Mouse (Mus musculus) forebrain, embryonic 13.5 days (tissue): Measurements from ENCODE around the gene Slc30a9. TPM values are rescaled to one million over a fixed set of nuclear protein-coding genes. Genes with fewer than 3 reads are reported as not detected.

Source experiments
- ATAC-seq: fragments of 200-750 bp; cut with Nextera tagmentation; 2 replicates; pipeline ENCODE4 v1.8.0; 2017
- H3K27ac ChIP-seq: fragments of 300-500 bp; sonication (generic); 2 replicates; pipeline ENCODE4 v1.5.1; 2015; ENCODE audit warnings: inconsistent platforms, mild to moderate bottlenecking, moderate library complexity
- H3K27me3 ChIP-seq: fragments of 300-500 bp; sonication (generic); 2 replicates; pipeline ENCODE4 v1.6.1; 2015; ENCODE audit warnings: mild to moderate bottlenecking, inconsistent platforms
- H3K36me3 ChIP-seq: fragments of 300-500 bp; sonication (generic); 2 replicates; pipeline ENCODE4 v1.6.1; 2015; ENCODE audit warnings: mild to moderate bottlenecking, inconsistent platforms; ENCODE audit not compliant: poor library complexity, severe bottlenecking
- H3K4me1 ChIP-seq: fragments of 300-500 bp; sonication (generic); 2 replicates; pipeline ENCODE4 v1.6.1; 2015; ENCODE audit warnings: inconsistent platforms
- H3K4me2 ChIP-seq: fragments of 300-500 bp; sonication (generic); 2 replicates; pipeline ENCODE4 v1.6.1; 2015; ENCODE audit warnings: inconsistent platforms, mild to moderate bottlenecking, moderate library complexity
- H3K4me3 ChIP-seq: fragments of 300-500 bp; sonication (generic); 2 replicates; pipeline ENCODE4 v1.5.1; 2015; ENCODE audit warnings: mild to moderate bottlenecking, inconsistent platforms
- H3K9ac ChIP-seq: fragments of 300-500 bp; sonication (generic); 2 replicates; pipeline ENCODE4 v1.6.1; 2015; ENCODE audit warnings: mild to moderate bottlenecking, inconsistent platforms
- H3K9me3 ChIP-seq: fragments of 300-500 bp; sonication (generic); replicated peaks from 2 replicates; pipeline ENCODE4 v1.6.1; 2016; ENCODE audit warnings: inconsistent platforms
- WGBS: fragments of 180-500 bp; shearing (Covaris S2); methylation state at CpG from one replicate; pipeline ENCODE4 v1.1.7; 2015; 5-methylcytosine and 5-hydroxymethylcytosine counted together
- polyA plus RNA-seq: library from polyadenylated mRNA; unstranded; fragments of >200 nt; fragmentation: Nextera tagmentation; extraction: Ambion mirVana; gene quantifications from 2 replicates; pipeline ENCODE4 v1.2.1, GENCODE M21; 2015

Gene Slc30a9
- polyA plus RNA-seq, 1 experiment from 2014 or later = 131 TPM

DNA sequence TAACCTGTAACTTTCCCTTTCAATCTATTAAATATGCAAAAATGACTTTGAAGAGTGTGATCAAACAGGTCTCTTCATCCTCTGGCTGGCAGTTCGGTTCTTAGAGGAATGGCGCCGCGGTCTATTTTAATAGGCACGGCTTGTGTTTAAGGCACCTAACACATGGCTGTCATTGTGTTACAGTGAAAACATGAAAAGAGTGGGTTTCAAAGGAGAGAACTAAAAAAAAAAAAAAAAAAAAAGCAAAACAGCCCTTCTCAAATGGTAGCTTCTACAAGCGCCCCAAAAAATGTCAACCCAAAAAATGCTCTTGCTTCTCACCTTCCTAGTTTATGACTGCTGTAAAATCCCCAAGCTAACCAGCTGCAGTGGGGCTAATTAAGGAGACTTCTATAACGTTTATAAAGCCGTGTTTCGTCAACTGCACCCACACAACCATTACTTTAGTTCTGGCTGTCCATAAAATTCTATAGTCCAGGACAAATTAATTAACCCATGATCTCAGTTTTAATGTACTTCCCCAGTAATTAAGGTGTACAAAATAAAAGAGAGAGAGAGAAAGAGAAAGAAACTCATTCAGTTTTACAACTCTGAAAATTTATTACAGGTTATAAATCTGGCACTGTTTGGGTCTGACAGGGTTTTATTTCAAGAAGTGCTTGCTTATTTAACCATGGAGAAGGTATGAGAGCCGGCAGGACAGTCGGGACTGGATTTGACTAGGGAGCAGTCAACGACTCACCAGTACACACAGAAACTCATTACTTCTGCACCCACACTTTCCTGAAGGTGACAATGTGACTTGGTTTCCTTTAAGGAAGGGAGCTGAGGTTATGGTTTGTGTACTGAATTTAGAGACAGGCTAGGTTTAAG lies 94.1 kb downstream of the Slc30a9 start:
- peak overlapping the region; percentile 53 for H3K4me2 ChIP-seq
- H3K9ac ChIP-seq = no peak overlapping the region
- 36% methylated on average over 12 of the region's 12 CpGs for WGBS
- no peaks in the 10 kb centered on the region for H3K27me3 ChIP-seq
- H3K4me1 ChIP-seq = peaks cover 14% of the 10 kb centered on the region
- no peak overlapping the region for H3K27ac ChIP-seq
- peak; percentile 57 for ATAC-seq
- no peak overlapping the region for H3K4me3 ChIP-seq
- H3K36me3 ChIP-seq = peaks cover 19% of the 10 kb centered on the region
- no peaks in the 10 kb centered on the region for H3K9me3 ChIP-seq

DNA sequence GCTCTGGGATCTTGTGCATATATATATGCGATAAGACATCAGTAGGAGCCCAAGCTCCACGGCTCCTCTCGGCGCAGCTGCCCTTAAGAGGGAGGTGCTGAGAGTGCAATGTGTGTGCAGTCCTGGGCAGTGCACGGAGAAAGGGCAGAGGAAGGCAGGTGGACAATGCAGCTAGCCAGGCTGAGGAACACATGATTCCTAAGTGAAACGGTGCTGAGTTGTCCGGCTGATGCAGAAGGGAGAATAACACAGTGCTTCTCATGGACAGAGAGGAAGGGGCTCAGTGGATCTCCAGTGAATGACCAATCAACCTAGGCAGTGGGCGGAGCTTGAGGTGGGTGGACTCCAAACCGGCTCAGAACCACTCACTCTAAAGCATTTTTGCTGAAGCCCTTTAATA lies 94.9 kb downstream of the Slc30a9 start:
- H3K4me1 ChIP-seq = peaks cover 14% of the 10 kb centered on the region
- H3K27ac ChIP-seq = no peak overlapping the region
- WGBS = 64% methylated on average over 9 of the region's 9 CpGs
- H3K36me3 ChIP-seq = peaks cover 19% of the 10 kb centered on the region
- H3K27me3 ChIP-seq = no peaks in the 10 kb centered on the region
- no peaks in the 10 kb centered on the region for H3K9me3 ChIP-seq
- no peak overlapping the region for H3K4me2 ChIP-seq
- ATAC-seq = 0 out of 2 replicates have a peak, but pooled peaks have one; percentile 7
- H3K9ac ChIP-seq = no peak overlapping the region
- H3K4me3 ChIP-seq = no peak overlapping the region

DNA sequence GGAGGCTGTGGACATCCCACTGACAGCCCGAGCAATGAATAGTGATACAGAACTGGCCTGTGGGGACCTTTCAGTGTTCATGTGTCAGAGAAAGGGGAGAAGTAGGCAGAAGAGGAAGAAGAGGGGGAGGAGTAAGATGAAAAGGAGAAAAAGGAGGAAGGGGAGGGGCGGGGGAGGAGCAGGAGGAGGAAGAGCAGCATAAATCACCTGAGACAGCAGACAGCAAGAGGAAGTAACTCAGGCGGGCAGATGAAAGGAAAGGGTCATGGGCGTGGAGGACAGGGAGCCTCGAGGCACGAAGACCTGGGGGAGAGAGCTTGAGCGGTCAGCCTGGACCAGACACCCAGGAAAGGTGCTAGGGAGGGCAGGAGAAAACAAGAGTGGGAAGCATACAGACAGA lies 97.6 kb downstream of the Slc30a9 start:
- Histone ChIP-seq H3K4me3 (no peak overlapping the region), H3K4me2 (no peak overlapping the region), H3K9me3 (no peaks in the 10 kb centered on the region), H3K36me3 (0 out of 2 replicates have a peak, but pooled peaks cover 3% of the 10 kb centered on the region), H3K27ac (no peak overlapping the region), H3K27me3 (no peaks in the 10 kb centered on the region), H3K9ac (no peak overlapping the region), H3K4me1 (peaks cover 14% of the 10 kb centered on the region)
- WGBS = 90% methylated on average over 7 of the region's 7 CpGs
- ATAC-seq = no peak

DNA sequence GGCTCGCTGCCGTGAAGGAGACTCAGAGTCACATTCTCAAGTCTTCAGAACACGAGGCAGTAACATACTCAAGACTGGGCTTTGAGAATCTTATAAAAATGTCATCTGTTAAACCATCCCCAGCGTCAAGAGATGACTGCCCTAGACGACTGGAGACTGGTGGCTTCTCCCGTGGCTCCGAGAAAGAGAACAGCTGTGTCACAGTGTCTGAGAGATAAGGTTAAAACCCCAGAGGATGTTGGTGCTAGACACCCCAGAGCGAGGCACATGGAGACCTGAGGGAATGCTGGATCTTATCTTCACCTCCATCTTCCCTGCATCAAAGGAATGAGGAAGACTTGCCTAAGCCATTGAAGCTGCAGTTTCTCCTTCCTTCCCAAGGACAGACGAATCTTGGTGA lies 98.2 kb downstream of the Slc30a9 start:
- no peaks in the 10 kb centered on the region for H3K27me3 ChIP-seq
- no peak for ATAC-seq
- WGBS = 90% methylated on average over 9 of the region's 9 CpGs

More for the DNA sequence above, 98.2 kb downstream of the Slc30a9 start:
- no peak overlapping the region for H3K9ac ChIP-seq
- H3K36me3 ChIP-seq = 0 out of 2 replicates have a peak, but pooled peaks cover 3% of the 10 kb centered on the region
- H3K27ac ChIP-seq = no peak overlapping the region
- no peak overlapping the region for H3K4me2 ChIP-seq
- peaks cover 11% of the 10 kb centered on the region for H3K4me1 ChIP-seq
- H3K9me3 ChIP-seq = no peaks in the 10 kb centered on the region
- H3K4me3 ChIP-seq = no peak overlapping the region

Other genes starting within 250 kb of the Slc30a9 start
- gene Phox2b, start 207.7 kb upstream of the Slc30a9 start, polyA plus RNA-seq = not detected in 2 replicates
- 106 and 115 TPM in 2 replicates for gene Tmem33, start 46.4 kb upstream of the Slc30a9 start, polyA plus RNA-seq
- 6.7 and 7.7 TPM in 2 replicates for gene Bend4, start 121.4 kb downstream of the Slc30a9 start, polyA plus RNA-seq